Mouse (Mus musculus): Measurements from ENCODE around the gene Rpl10a. TPM values are rescaled to one million over a fixed set of nuclear protein-coding genes. Genes with fewer than 3 reads are reported as not detected.

Rpl10a gene
- total and polyA plus RNA-seq, 3 experiments, result 2,044 to 2,803 TPM; not detected in 1

- no peak overlapping the region for H3K27ac ChIP-seq (ENCODE audit: control insufficient read depth, low read depth, low read length)
- peak; percentile 88 for DNase-seq (ENCODE audit: low read depth, low spot score)
- TF ChIP-seq POLR2AphosphoS2 (IDR thresholded peaks at IDR 0.05; ENCODE audit: low read length) (no peak), ZNF384 (IDR thresholded peaks at IDR 0.05; ENCODE audit: low read depth, low read length) (0 out of 2 replicates have a peak, but pooled peaks have one; percentile 27), MYB (IDR thresholded peaks at IDR 0.05; ENCODE audit: low read depth, low read length) (no peak), HCFC1 (IDR thresholded peaks at IDR 0.05; ENCODE audit: low read depth, low read length) (no peak), POLR2AphosphoS5 (IDR thresholded peaks at IDR 0.05; ENCODE audit: borderline replicate concordance, low read depth, low read length) (no peak), NRF1 (IDR thresholded peaks at IDR 0.05; ENCODE audit: insufficient read depth, low read depth, low read length, poor library complexity, severe bottlenecking) (no peak), ELF1 (IDR thresholded peaks at IDR 0.05; ENCODE audit: low read depth, low read length) (peak; percentile 61), USF1 (IDR thresholded peaks at IDR 0.05; ENCODE audit: low read depth, low read length) (no peak), MYC (IDR thresholded peaks at IDR 0.05; ENCODE audit: low read depth, low read length) (no peak), CHD1 (IDR thresholded peaks at IDR 0.05; ENCODE audit: low read depth, low read length) (no peak), POLR2A (IDR thresholded peaks at IDR 0.05; ENCODE audit: control insufficient read depth in 1 of 2, insufficient read depth in 1 of 2, low read depth in 1 of 2, low read length in 2 of 2, poor library complexity in 1 of 2) (no peak), EP300 (IDR thresholded peaks at IDR 0.05; ENCODE audit: low read depth in 1 of 2, low read length in 2 of 2) (no peak), TBP (IDR thresholded peaks at IDR 0.05; ENCODE audit: low read depth, low read length) (no peak), USF2 (IDR thresholded peaks at IDR 0.05; ENCODE audit: borderline replicate concordance in 1 of 2, insufficient read depth in 1 of 2, low read depth in 1 of 2, low read length in 2 of 2) (no peak), GATA1 (IDR thresholded peaks at IDR 0.05; ENCODE audit: low read depth, low read length) (no peak), GABPA (IDR thresholded peaks at IDR 0.05; ENCODE audit: low read depth, low read length) (no peak), E2F4 (IDR thresholded peaks at IDR 0.05; ENCODE audit: borderline replicate concordance, low read depth, low read length) (no peak), MXI1 (IDR thresholded peaks at IDR 0.05; ENCODE audit: low read depth, low read length) (peak; percentile 33; the same call in 1 of the 2 replicates), TAL1 (IDR thresholded peaks at IDR 0.05; ENCODE audit: low read length) (no peak), MAFK (IDR thresholded peaks at IDR 0.05; ENCODE audit: borderline replicate concordance, low read depth, low read length) (no peak), ETS1 (IDR thresholded peaks at IDR 0.05; ENCODE audit: low read depth, low read length) (no peak), UBTF (IDR thresholded peaks at IDR 0.05; ENCODE audit: borderline replicate concordance, insufficient read depth, low read depth, low read length) (no peak), KAT2A (conservative IDR thresholded peaks at IDR 0.05; ENCODE audit: low read depth, low read length) (no peak), ZMIZ1 (IDR thresholded peaks at IDR 0.05; ENCODE audit: low read depth, low read length) (no peak), ZKSCAN1 (IDR thresholded peaks at IDR 0.05; ENCODE audit: low read depth, low read length) (no peak), ZC3H11A (IDR thresholded peaks at IDR 0.05; ENCODE audit: low read depth, low read length) (peak; percentile 56), JUND (IDR thresholded peaks at IDR 0.05; ENCODE audit: low read depth, low read length) (no peak), MAX (IDR thresholded peaks at IDR 0.05; ENCODE audit: low read length) (0 out of 2 replicates have a peak, but pooled peaks have one; percentile 28), CTCF (IDR thresholded peaks at IDR 0.05 in 2 of 3, conservative IDR thresholded peaks at IDR 0.05 in 1 of 3; ENCODE audit: control insufficient read depth in 1 of 3, insufficient read depth in 1 of 3, low read depth in 2 of 3, low read length in 3 of 3, poor library complexity in 1 of 3, severe bottlenecking in 1 of 3) (peak; percentile 92 to 98 (median 97)), NELFE (IDR thresholded peaks at IDR 0.05; ENCODE audit: low read depth, low read length) (no peak), RCOR1 (IDR thresholded peaks at IDR 0.05; ENCODE audit: low read depth, low read length) (no peak), BHLHE40 (IDR thresholded peaks at IDR 0.05; ENCODE audit: borderline replicate concordance, low read depth, low read length) (no peak), MAZ (IDR thresholded peaks at IDR 0.05; ENCODE audit: low read depth, low read length) (peak; percentile 71), SIN3A (IDR thresholded peaks at IDR 0.05; ENCODE audit: low read length) (no peak; the same call in 1 of the 2 replicates), TCF12 (IDR thresholded peaks at IDR 0.05; ENCODE audit: low read depth, low read length) (0 out of 2 replicates have a peak, but pooled peaks have one; percentile 23), CHD2 (IDR thresholded peaks at IDR 0.05; ENCODE audit: low read length) (no peak), SMC3 (IDR thresholded peaks at IDR 0.05; ENCODE audit: low read depth, low read length) (peak; percentile 72), MEF2A (IDR thresholded peaks at IDR 0.05; ENCODE audit: extremely low read depth, insufficient replicate concordance, low read depth, low read length, poor library complexity, severe bottlenecking) (no peak)
Observed at GRCm38 (mm10) chr17:28368449-28368848, 40.2 kb downstream of the Rpl10a start.

More at GRCm38 (mm10) chr17:28368449-28368848, 40.2 kb downstream of the Rpl10a start:
- no peaks in the 10 kb centered on the region for H3K36me3 ChIP-seq (ENCODE audit: control insufficient read depth in 1 of 2, insufficient read depth in 2 of 2, low read length in 2 of 2)
- no peaks in the 10 kb centered on the region for H3K27me3 ChIP-seq (ENCODE audit: control insufficient read depth in 1 of 2, insufficient read depth in 2 of 2, low read length in 2 of 2)
- peaks cover 0 to 4% of the 10 kb centered on the region in 2 experiments; a peak in 1 of 4 replicates for H3K4me1 ChIP-seq (ENCODE audit: control insufficient read depth in 1 of 2, insufficient read depth in 2 of 2, low read length in 2 of 2)
- H3K9ac ChIP-seq (ENCODE audit: control insufficient read depth, low read depth, low read length, poor library complexity, severe bottlenecking), result peak overlapping the region; percentile 59
- peak overlapping the region; percentile 58 to 60 for H3K4me3 ChIP-seq (ENCODE audit: control insufficient read depth in 1 of 2, insufficient read depth in 1 of 2, low read depth in 2 of 2, low read length in 2 of 2)
- no peaks in the 10 kb centered on the region for H3K79me2 ChIP-seq (ENCODE audit: control insufficient read depth, insufficient read depth, low read length, poor library complexity)
- H3K9me3 ChIP-seq (replicated peaks; ENCODE audit: insufficient read depth, low read length), result no peaks in the 10 kb centered on the region
